Mouse (Mus musculus) myocyte (in vitro differentiated cells): ENCODE measurements around the gene Nrp2. TPM values are rescaled to one million over a fixed set of nuclear protein-coding genes. Genes with fewer than 3 reads are reported as not detected.

ENCODE experiments used
- H3K27me3 ChIP-seq: one replicate; pipeline ENCODE4 v1.6.1; 2011; ENCODE audit not compliant: control insufficient read depth, insufficient read depth, insufficient read length
- H3K36me3 ChIP-seq: one replicate; pipeline ENCODE4 v1.6.1; 2011; ENCODE audit not compliant: control insufficient read depth, insufficient read depth
- H3K4me2 ChIP-seq: one replicate; pipeline ENCODE4 v1.6.1; 2011; ENCODE audit warnings: low read depth, control low read depth
- H3K4me3 ChIP-seq: one replicate; pipeline ENCODE4 v1.5.1; 2011; ENCODE audit warnings: mild to moderate bottlenecking, control low read depth, moderate library complexity
- H3K79me2 ChIP-seq: one replicate; pipeline ENCODE4 v1.6.1; 2011; ENCODE audit not compliant: control insufficient read depth, insufficient read depth
- H3ac ChIP-seq: one replicate; pipeline ENCODE4 v1.6.1; 2011; ENCODE audit not compliant: control insufficient read depth, insufficient read length
- CEBPB ChIP-seq: IDR thresholded peaks from 2 replicates; pipeline ENCODE4 v1.6.1; 2011; ENCODE audit warnings: mild to moderate bottlenecking, moderate library complexity; ENCODE audit not compliant: poor library complexity, insufficient read depth, severe bottlenecking
- E2F4 ChIP-seq: IDR thresholded peaks from one replicate; pipeline ENCODE4 v1.6.1; 2011; ENCODE audit warnings: mild to moderate bottlenecking, control low read depth, moderate library complexity; ENCODE audit not compliant: insufficient read depth
- MAX ChIP-seq: IDR thresholded peaks from one replicate; pipeline ENCODE4 v1.6.1; 2011; ENCODE audit warnings: low read depth, mild to moderate bottlenecking, control low read depth
- MYOD1 ChIP-seq, 3 experiments: IDR thresholded peaks; one replicate each; pipeline ENCODE4 v1.6.1; 2011; ENCODE audit warnings: control low read depth in 2 of 3, low read depth in 2 of 3, mild to moderate bottlenecking in 2 of 3, moderate library complexity in 1 of 3; ENCODE audit not compliant: insufficient read length in 2 of 3, control insufficient read depth in 1 of 3
- MYOG ChIP-seq, 3 experiments: IDR thresholded peaks; one replicate each; pipeline ENCODE4 v1.6.1; 2011; ENCODE audit warnings: control low read depth in 2 of 3, low read depth in 2 of 3, mild to moderate bottlenecking in 2 of 3; ENCODE audit not compliant: insufficient read length in 2 of 3, control insufficient read depth in 1 of 3, insufficient read depth in 1 of 3
- POLR2A ChIP-seq: IDR thresholded peaks from one replicate; pipeline ENCODE4 v1.6.1; 2011; ENCODE audit warnings: low read depth, mild to moderate bottlenecking, control low read depth, moderate library complexity; ENCODE audit not compliant: insufficient read length
- POLR2AphosphoS2 ChIP-seq: IDR thresholded peaks from one replicate; pipeline ENCODE4 v1.6.1; 2011; ENCODE audit warnings: low read depth, control low read depth; ENCODE audit not compliant: insufficient read length
- REST ChIP-seq: IDR thresholded peaks from one replicate; pipeline ENCODE4 v1.6.1; 2011; ENCODE audit warnings: mild to moderate bottlenecking, control low read depth, moderate library complexity; ENCODE audit not compliant: insufficient read depth, insufficient read length
- SRF ChIP-seq: IDR thresholded peaks from one replicate; pipeline ENCODE4 v1.6.1; 2011; ENCODE audit warnings: low read depth; ENCODE audit not compliant: control insufficient read depth, insufficient read length
- TCF12 ChIP-seq: IDR thresholded peaks from one replicate; pipeline ENCODE4 v1.6.1; 2011; ENCODE audit warnings: mild to moderate bottlenecking, control low read depth; ENCODE audit not compliant: poor library complexity, insufficient read depth, severe bottlenecking
- TCF3 ChIP-seq: IDR thresholded peaks from one replicate; pipeline ENCODE4 v1.6.1; 2011; ENCODE audit warnings: low read depth, control low read depth; ENCODE audit not compliant: insufficient read length
- USF1 ChIP-seq: IDR thresholded peaks from one replicate; pipeline ENCODE4 v1.6.1; 2011; ENCODE audit warnings: low read depth, mild to moderate bottlenecking, control low read depth, moderate library complexity
- polyA plus RNA-seq: library from polyadenylated mRNA; unstranded; fragments of >200 nt; fragmentation: generic; extraction: Trizol; gene quantifications from one replicate; pipeline ENCODE4 v1.2.1, GENCODE M21; 2012; ENCODE audit warnings: missing spikeins

The Nrp2 gene
- polyA plus RNA-seq, 1 experiment, result 18.3 TPM

GRCm38 (mm10) chr1:62715692-62716091 lies 12.6 kb downstream of the Nrp2 start:
- Histone ChIP-seq H3K27me3 (no peaks in the 10 kb centered on the region), H3ac (no peak overlapping the region), H3K4me2 (no peak overlapping the region), H3K79me2 (peaks cover 50% of the 10 kb centered on the region), H3K36me3 (no peaks in the 10 kb centered on the region), H3K4me3 (no peak overlapping the region)
- TF ChIP-seq CEBPB (no peak), POLR2AphosphoS2 (no peak), MYOG (IDR thresholded peaks at IDR 0.05; ENCODE audit: control insufficient read depth in 1 of 3, insufficient read depth in 1 of 3, insufficient read length in 2 of 3, low read depth in 2 of 3) (no peak), TCF3 (no peak), REST (no peak), SRF (no peak)

- TF ChIP-seq CEBPB, result no peak
- no peak for TF ChIP-seq MAX
- no peak for TF ChIP-seq TCF3
- TF ChIP-seq TCF12, result no peak
- no peak for TF ChIP-seq POLR2AphosphoS2
- TF ChIP-seq E2F4, result no peak
- H3ac ChIP-seq, result no peak overlapping the region
- no peaks in the 10 kb centered on the region for H3K27me3 ChIP-seq
- H3K36me3 ChIP-seq, result no peaks in the 10 kb centered on the region
- no peak overlapping the region for H3K4me3 ChIP-seq
- peaks cover 43% of the 10 kb centered on the region for H3K79me2 ChIP-seq
- H3K4me2 ChIP-seq, result peak overlapping the region; percentile 60
Observed at GRCm38 (mm10) chr1:62716836-62717478, 13.9 kb downstream of the Nrp2 start.

- Histone ChIP-seq H3K4me2 (peak overlapping the region; percentile 60), H3K27me3 (no peaks in the 10 kb centered on the region), H3K4me3 (no peak overlapping the region), H3K79me2 (peaks cover 39% of the 10 kb centered on the region), H3K36me3 (peaks cover under 1% of the 10 kb centered on the region), H3ac (no peak overlapping the region)
- TF ChIP-seq TCF12, result no peak
- TF ChIP-seq CEBPB, result 0 out of 2 replicates have a peak, but pooled peaks have one; percentile 31
Observed at GRCm38 (mm10) chr1:62717552-62718236, 14.6 kb downstream of the Nrp2 start.

GRCm38 (mm10) chr1:62718237-62718571 lies 15.1 kb downstream of the Nrp2 start:
- peaks cover 42% of the 10 kb centered on the region for H3K79me2 ChIP-seq
- peaks cover 6% of the 10 kb centered on the region for H3K36me3 ChIP-seq
- TF ChIP-seq MAX, result no peak
- no peak for TF ChIP-seq USF1
- TF ChIP-seq POLR2AphosphoS2, result no peak
- TF ChIP-seq CEBPB, result no peak
- no peak for TF ChIP-seq SRF
- TF ChIP-seq TCF12, result no peak
- no peak for TF ChIP-seq E2F4
- no peak for TF ChIP-seq MYOD1 (IDR thresholded peaks at IDR 0.05; ENCODE audit: control insufficient read depth in 1 of 3, insufficient read length in 2 of 3, low read depth in 2 of 3)
- TF ChIP-seq REST, result no peak
- no peak for TF ChIP-seq TCF3
- no peak for TF ChIP-seq MYOG (IDR thresholded peaks at IDR 0.05; ENCODE audit: control insufficient read depth in 1 of 3, insufficient read depth in 1 of 3, insufficient read length in 2 of 3, low read depth in 2 of 3)
- TF ChIP-seq POLR2A, result no peak
- H3ac ChIP-seq, result no peak overlapping the region
- no peaks in the 10 kb centered on the region for H3K27me3 ChIP-seq
- peak overlapping the region; percentile 60 for H3K4me2 ChIP-seq
- H3K4me3 ChIP-seq, result no peak overlapping the region

DNA sequence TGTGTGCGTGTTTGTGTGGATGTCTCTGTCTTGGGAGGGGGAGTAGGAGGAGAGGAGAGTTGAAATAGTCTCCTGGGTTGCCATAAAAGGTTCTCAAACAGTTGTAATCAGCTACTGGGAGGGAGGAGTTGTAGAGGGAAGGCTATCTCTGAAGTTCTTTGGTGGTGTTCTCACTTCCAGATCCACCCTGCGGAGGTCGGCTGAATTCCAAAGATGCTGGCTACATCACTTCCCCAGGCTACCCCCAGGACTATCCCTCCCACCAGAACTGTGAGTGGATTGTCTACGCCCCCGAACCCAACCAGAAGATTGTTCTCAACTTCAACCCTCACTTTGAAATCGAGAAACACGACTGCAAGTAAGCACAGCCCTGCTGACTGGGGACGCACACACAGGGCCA lies 15.7 kb downstream of the Nrp2 start:
- H3K4me3 ChIP-seq, result no peak overlapping the region
- H3K27me3 ChIP-seq, result no peaks in the 10 kb centered on the region
- H3K36me3 ChIP-seq, result peaks cover 7% of the 10 kb centered on the region
- TF ChIP-seq MYOG (IDR thresholded peaks at IDR 0.05; ENCODE audit: control insufficient read depth in 1 of 3, insufficient read depth in 1 of 3, insufficient read length in 2 of 3, low read depth in 2 of 3), result no peak
- H3K4me2 ChIP-seq, result peak overlapping the region; percentile 60
- peaks cover 37% of the 10 kb centered on the region for H3K79me2 ChIP-seq
- H3ac ChIP-seq, result no peak overlapping the region

DNA sequence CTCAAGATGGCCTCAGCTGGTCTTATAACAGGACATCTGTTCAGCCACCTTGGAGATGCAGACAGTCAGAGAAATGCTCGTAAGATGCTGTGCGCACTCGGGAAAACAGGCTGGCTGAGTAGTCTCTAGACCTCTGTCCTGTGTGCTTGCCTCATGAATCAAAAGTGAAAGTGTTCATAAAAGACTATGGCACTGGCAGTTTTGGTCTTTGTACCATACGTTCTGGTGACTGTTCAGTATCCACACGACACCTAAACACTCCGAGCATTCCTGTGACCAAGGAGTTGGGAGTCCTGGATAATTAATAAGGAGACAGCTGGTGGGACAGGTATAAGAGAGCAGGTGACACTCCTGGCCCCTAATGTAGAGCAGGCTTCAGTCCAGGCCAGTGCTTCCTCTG lies 16.7 kb downstream of the Nrp2 start:
- peaks cover 7% of the 10 kb centered on the region for H3K36me3 ChIP-seq
- no peaks in the 10 kb centered on the region for H3K27me3 ChIP-seq
- H3K4me3 ChIP-seq, result no peak overlapping the region
- H3K4me2 ChIP-seq, result peak overlapping the region; percentile 84
- no peak for TF ChIP-seq CEBPB
- TF ChIP-seq TCF12, result no peak
- TF ChIP-seq SRF, result no peak
- no peak for TF ChIP-seq POLR2AphosphoS2
- no peak for TF ChIP-seq E2F4
- no peak for TF ChIP-seq POLR2A
- no peak for TF ChIP-seq USF1
- TF ChIP-seq MYOD1 (IDR thresholded peaks at IDR 0.05; ENCODE audit: control insufficient read depth in 1 of 3, insufficient read length in 2 of 3, low read depth in 2 of 3), result no peak
- TF ChIP-seq MAX, result no peak
- TF ChIP-seq MYOG (IDR thresholded peaks at IDR 0.05; ENCODE audit: control insufficient read depth in 1 of 3, insufficient read depth in 1 of 3, insufficient read length in 2 of 3, low read depth in 2 of 3), result no peak
- no peak for TF ChIP-seq TCF3
- no peak for TF ChIP-seq REST
- no peak overlapping the region for H3ac ChIP-seq
- peaks cover 29% of the 10 kb centered on the region for H3K79me2 ChIP-seq
